Mouse (Mus musculus) lung, embryonic 16.5 days (tissue): ENCODE results near the gene Pop5. TPM values are rescaled to one million over a fixed set of nuclear protein-coding genes. Genes with fewer than 3 reads are reported as not detected.

ENCODE experiments used
- ATAC-seq: fragments of 200-750 bp; cut with Nextera tagmentation; 2 replicates; pipeline ENCODE4 v1.8.0; 2017; ENCODE audit warnings: low read depth, mild to moderate bottlenecking, moderate library complexity
- H3K27ac ChIP-seq: fragments of 300-500 bp; sonication (generic); 2 replicates; pipeline ENCODE4 v1.5.1; 2014; ENCODE audit warnings: mild to moderate bottlenecking, control low read depth, low read length
- H3K27me3 ChIP-seq: fragments of 300-500 bp; sonication (generic); 2 replicates; pipeline ENCODE4 v1.6.1; 2014; ENCODE audit warnings: low read depth, low read length, mixed read lengths; ENCODE audit not compliant: control insufficient read depth, insufficient read depth
- H3K36me3 ChIP-seq: fragments of 300-500 bp; sonication (generic); 2 replicates; pipeline ENCODE4 v1.6.1; 2014; ENCODE audit warnings: low read length; ENCODE audit not compliant: control insufficient read depth, insufficient read depth
- H3K4me1 ChIP-seq: fragments of 300-500 bp; sonication (generic); replicated peaks from 2 replicates; pipeline ENCODE4 v1.6.1; 2014; ENCODE audit warnings: low read length, mixed read lengths; ENCODE audit not compliant: control insufficient read depth, insufficient read depth
- H3K4me2 ChIP-seq: fragments of 300-500 bp; sonication (generic); 2 replicates; pipeline ENCODE4 v1.6.1; 2014; ENCODE audit warnings: low read depth, low read length, control low read depth
- H3K4me3 ChIP-seq: fragments of 300-500 bp; sonication (generic); 2 replicates; pipeline ENCODE4 v1.5.1; 2014; ENCODE audit warnings: mild to moderate bottlenecking, low read length, control low read depth
- H3K9ac ChIP-seq: fragments of 300-500 bp; sonication (generic); 2 replicates; pipeline ENCODE4 v1.6.1; 2014; ENCODE audit warnings: low read length, control low read depth
- H3K9me3 ChIP-seq: fragments of 300-500 bp; sonication (generic); 2 replicates; pipeline ENCODE4 v1.6.1; 2016; ENCODE audit warnings: low read length; ENCODE audit not compliant: control insufficient read depth
- WGBS: fragments of 180-500 bp; shearing (Covaris S2); extraction: QIAGEN DNeasy Blood & Tissue Kit; methylation state at CpG from one replicate; pipeline ENCODE4 v1.1.7; 2014; 5-methylcytosine and 5-hydroxymethylcytosine counted together
- polyA plus RNA-seq: library from polyadenylated mRNA; unstranded; fragments of >200 nt; fragmentation: Nextera tagmentation; extraction: Ambion mirVana; gene quantifications from 2 replicates; pipeline ENCODE4 v1.2.1, GENCODE M21; 2015

Pop5 gene
- polyA plus RNA-seq, 1 experiment from 2014 or later = 97.6 TPM

GRCm38 (mm10) chr5:115255472-115255871, 19.8 kb downstream of the Pop5 start:
- H3K4me2 ChIP-seq = no peak overlapping the region
- no peaks in the 10 kb centered on the region for H3K4me1 ChIP-seq
- ATAC-seq = no peak
- H3K9ac ChIP-seq = no peak overlapping the region
- H3K9me3 ChIP-seq = no peaks in the 10 kb centered on the region
- no peak overlapping the region for H3K4me3 ChIP-seq
- H3K27me3 ChIP-seq = no peaks in the 10 kb centered on the region
- 70% methylated on average over 1 of the region's 1 CpGs for WGBS
- H3K27ac ChIP-seq = no peak overlapping the region
- H3K36me3 ChIP-seq = peaks cover 47% of the 10 kb centered on the region

- Histone ChIP-seq H3K27ac (no peak overlapping the region), H3K27me3 (no peaks in the 10 kb centered on the region), H3K9me3 (no peaks in the 10 kb centered on the region), H3K4me1 (no peaks in the 10 kb centered on the region), H3K36me3 (peaks cover 36% of the 10 kb centered on the region), H3K9ac (no peak overlapping the region), H3K4me2 (no peak overlapping the region), H3K4me3 (no peak overlapping the region)
- ATAC-seq = no peak
- WGBS = 88% methylated on average over 10 of the region's 10 CpGs
Measured at GRCm38 (mm10) chr5:115256909-115257546, 21.4 kb downstream of the Pop5 start.

- no peak for ATAC-seq
- Histone ChIP-seq H3K27ac (no peak overlapping the region), H3K4me2 (no peak overlapping the region), H3K4me1 (no peaks in the 10 kb centered on the region), H3K36me3 (peaks cover 36% of the 10 kb centered on the region), H3K9ac (no peak overlapping the region), H3K9me3 (no peaks in the 10 kb centered on the region), H3K27me3 (no peaks in the 10 kb centered on the region), H3K4me3 (no peak overlapping the region)
- 73% methylated on average over 6 of the region's 6 CpGs for WGBS
Measured at GRCm38 (mm10) chr5:115260356-115260755, 24.7 kb downstream of the Pop5 start.

GRCm38 (mm10) chr5:115261141-115261540, 25.5 kb downstream of the Pop5 start:
- no peak for ATAC-seq
- H3K9ac ChIP-seq = no peak overlapping the region
- H3K4me3 ChIP-seq = no peak overlapping the region
- H3K4me1 ChIP-seq = no peaks in the 10 kb centered on the region
- H3K27me3 ChIP-seq = no peaks in the 10 kb centered on the region
- H3K9me3 ChIP-seq = no peaks in the 10 kb centered on the region
- H3K36me3 ChIP-seq = peaks cover 30% of the 10 kb centered on the region
- H3K27ac ChIP-seq = no peak overlapping the region
- 88% methylated on average over 8 of the region's 8 CpGs for WGBS
- H3K4me2 ChIP-seq = no peak overlapping the region

GRCm38 (mm10) chr5:115261880-115262279, 26.2 kb downstream of the Pop5 start:
- no peak overlapping the region for H3K4me3 ChIP-seq
- H3K9me3 ChIP-seq = no peaks in the 10 kb centered on the region
- no peak overlapping the region for H3K4me2 ChIP-seq
- no peak for ATAC-seq
- no peaks in the 10 kb centered on the region for H3K27me3 ChIP-seq
- 71% methylated on average over 1 of the region's 1 CpGs for WGBS
- H3K27ac ChIP-seq = no peak overlapping the region
- peaks cover 23% of the 10 kb centered on the region for H3K36me3 ChIP-seq
- no peaks in the 10 kb centered on the region for H3K4me1 ChIP-seq
- H3K9ac ChIP-seq = no peak overlapping the region

GRCm38 (mm10) chr5:115262502-115263291, 27.1 kb downstream of the Pop5 start:
- WGBS = 85% methylated on average over 14 of the region's 14 CpGs
- ATAC-seq = no peak
- Histone ChIP-seq H3K4me1 (peaks cover 3% of the 10 kb centered on the region; the same call in 1 of the 2 replicates), H3K4me3 (no peak overlapping the region), H3K9ac (no peak overlapping the region), H3K9me3 (no peaks in the 10 kb centered on the region), H3K4me2 (no peak overlapping the region), H3K36me3 (peaks cover 17% of the 10 kb centered on the region), H3K27ac (no peak overlapping the region), H3K27me3 (no peaks in the 10 kb centered on the region)

- Histone ChIP-seq H3K9ac (no peak overlapping the region), H3K36me3 (0 out of 2 replicates have a peak, but pooled peaks cover 5% of the 10 kb centered on the region)
Measured at GRCm38 (mm10) chr5:115266340-115266739, 30.7 kb downstream of the Pop5 start.

GRCm38 (mm10) chr5:115266787-115267468, 31.3 kb downstream of the Pop5 start:
- no peaks in the 10 kb centered on the region for H3K9me3 ChIP-seq
- no peak overlapping the region for H3K4me2 ChIP-seq
- ATAC-seq = no peak
- H3K36me3 ChIP-seq = 0 out of 2 replicates have a peak, but pooled peaks cover 5% of the 10 kb centered on the region
- no peak overlapping the region for H3K27ac ChIP-seq
- H3K9ac ChIP-seq = no peak overlapping the region
- no peak overlapping the region for H3K4me3 ChIP-seq
- H3K4me1 ChIP-seq = peaks cover 27% of the 10 kb centered on the region
- WGBS = 64% methylated on average over 8 of the region's 8 CpGs
- no peaks in the 10 kb centered on the region for H3K27me3 ChIP-seq

More at GRCm38 (mm10) chr5:115266340-115266739, 30.7 kb downstream of the Pop5 start:
- WGBS = 88% methylated on average over 5 of the region's 5 CpGs
- ATAC-seq = no peak
- no peaks in the 10 kb centered on the region for H3K9me3 ChIP-seq
- H3K4me3 ChIP-seq = no peak overlapping the region
- no peaks in the 10 kb centered on the region for H3K27me3 ChIP-seq
- no peak overlapping the region for H3K27ac ChIP-seq
- H3K4me1 ChIP-seq = peaks cover 27% of the 10 kb centered on the region
- no peak overlapping the region for H3K4me2 ChIP-seq

- H3K4me1 ChIP-seq = peaks cover 27% of the 10 kb centered on the region
- 74% methylated on average over 3 of the region's 3 CpGs for WGBS
- no peak overlapping the region for H3K9ac ChIP-seq
- H3K27ac ChIP-seq = no peak overlapping the region
- no peaks in the 10 kb centered on the region for H3K9me3 ChIP-seq
- no peak overlapping the region for H3K4me3 ChIP-seq
- 0 out of 2 replicates have a peak, but pooled peaks cover 5% of the 10 kb centered on the region for H3K36me3 ChIP-seq
- ATAC-seq = no peak
- H3K27me3 ChIP-seq = no peaks in the 10 kb centered on the region
- no peak overlapping the region for H3K4me2 ChIP-seq
Measured at GRCm38 (mm10) chr5:115267469-115268045, 31.9 kb downstream of the Pop5 start.
